ENCODE assay signal across 18 mouse cellular contexts in genomic region chr12:86965237-86965799, GRCm38 (mm10). TPM values are rescaled to one million over a fixed set of nuclear protein-coding genes. Genes with fewer than 3 reads are reported as not detected.
"Had no signal": no experiment of that assay in that cellular context is flagged by ENCODE, and none has a peak within 500 bp of the region (broad histone marks: within the 10 kb centered on the region; RNA-seq: fewer than 3 reads in every experiment).

No protein-coding gene starts in this region.

- H3K4me3 ChIP-seq: limb, embryonic 15.5 days; liver, embryonic 12.5 days; midbrain, embryonic 10.5 days; myocyte; neural tube, embryonic 15.5 days had no signal

- H3K4me2 ChIP-seq: limb, embryonic 15.5 days; liver, embryonic 12.5 days; lung, embryonic 14.5 days; neural tube, embryonic 15.5 days had no signal

- H3K9ac ChIP-seq: limb, embryonic 15.5 days; liver, embryonic 12.5 days; lung, embryonic 14.5 days; neural tube, embryonic 15.5 days had no signal

- H3K9me3 ChIP-seq: limb, embryonic 15.5 days; liver, embryonic 12.5 days; midbrain, embryonic 10.5 days; neural tube, embryonic 15.5 days had no signal

- H3K27ac ChIP-seq: kidney, postnatal 0 days; limb, embryonic 15.5 days; liver, embryonic 12.5 days; midbrain, embryonic 10.5 days; neural tube, embryonic 15.5 days; stomach, postnatal 0 days had no signal

- ATAC-seq: liver, embryonic 12.5 days had no signal

- DNase-seq: kidney, adult 9 months; kidney, postnatal 36 days; lung, embryonic 14.5 days; midbrain, embryonic 14.5 days; right cerebral cortex, adult 18-20 months; right cerebral cortex, postnatal 25 days; thymus, adult 18-20 months; thymus, postnatal 14 days had no signal

- H3K4me1 ChIP-seq: limb, embryonic 15.5 days; neural tube, embryonic 15.5 days had no signal

- H3K27me3 ChIP-seq: limb, embryonic 15.5 days; liver, embryonic 12.5 days; neural tube, embryonic 15.5 days had no signal

RNA-seq across cellular contexts. Expression of gene Zdhhc22, which starts 24.9 kb away (rescaled TPM):
- total RNA-seq: megakaryocyte, adult 5-6 weeks had no signal
- polyA plus RNA-seq: limb, embryonic 15.5 days; liver, embryonic 12.5 days; liver, embryonic 16.5 days; lung, embryonic 14.5 days had no signal

RNA-seq across cellular contexts. Expression of gene Tmem63c, which starts 55.8 kb away (rescaled TPM):
- total RNA-seq: megakaryocyte, adult 5-6 weeks had no signal
- polyA plus RNA-seq: limb, embryonic 11.5 days; limb, embryonic 15.5 days; liver, embryonic 12.5 days; liver, embryonic 16.5 days; lung, embryonic 14.5 days; myocyte had no signal
